Mouse (Mus musculus) neural tube, embryonic 12.5 days (tissue): Measurements from ENCODE around the gene Ccdc33. TPM values are rescaled to one million over a fixed set of nuclear protein-coding genes. Genes with fewer than 3 reads are reported as not detected.

Experiments used
- ATAC-seq: fragments of 200-750 bp; cut with Nextera tagmentation; 2 replicates; pipeline ENCODE4 v1.8.0; 2017; ENCODE audit warnings: low read depth, mild to moderate bottlenecking, moderate TSS enrichment, moderate library complexity; ENCODE audit not compliant: low FRiP score
- H3K27ac ChIP-seq: fragments of 300-500 bp; sonication (generic); 2 replicates; pipeline ENCODE4 v1.5.1; 2016
- H3K27me3 ChIP-seq: fragments of 300-500 bp; sonication (generic); replicated peaks from 2 replicates; pipeline ENCODE4 v1.6.1; 2016; ENCODE audit warnings: mild to moderate bottlenecking
- H3K36me3 ChIP-seq: fragments of 300-500 bp; sonication (generic); 2 replicates; pipeline ENCODE4 v1.6.1; 2016; ENCODE audit warnings: mild to moderate bottlenecking
- H3K4me1 ChIP-seq: fragments of 300-500 bp; sonication (generic); 2 replicates; pipeline ENCODE4 v1.6.1; 2016
- H3K4me2 ChIP-seq: fragments of 300-500 bp; sonication (generic); replicated peaks from 2 replicates; pipeline ENCODE4 v1.6.1; 2016; ENCODE audit warnings: mild to moderate bottlenecking
- H3K4me3 ChIP-seq: fragments of 300-500 bp; sonication (generic); 2 replicates; pipeline ENCODE4 v1.5.1; 2016
- H3K9ac ChIP-seq: fragments of 300-500 bp; sonication (generic); 2 replicates; pipeline ENCODE4 v1.6.1; 2016; ENCODE audit warnings: mild to moderate bottlenecking
- H3K9me3 ChIP-seq: fragments of 300-500 bp; sonication (generic); 2 replicates; pipeline ENCODE4 v1.6.1; 2016; ENCODE audit warnings: mild to moderate bottlenecking
- WGBS: fragments of 180-500 bp; shearing (Covaris S2); methylation state at CpG from one replicate; pipeline ENCODE4 v1.1.7; 2016; 5-methylcytosine and 5-hydroxymethylcytosine counted together
- polyA plus RNA-seq: library from polyadenylated mRNA; unstranded; fragments of >200 nt; fragmentation: Nextera tagmentation; extraction: Ambion mirVana; gene quantifications from 2 replicates; pipeline ENCODE4 v1.2.1, GENCODE M21; 2016

Gene Ccdc33
- polyA plus RNA-seq, 1 experiment from 2014 or later, result 1.3 TPM

GRCm38 (mm10) chr9:58015856-58016255 lies 102.8 kb downstream of the Ccdc33 start:
- 89% methylated on average over 6 of the region's 6 CpGs for WGBS
- Histone ChIP-seq H3K36me3 (no peaks in the 10 kb centered on the region), H3K27me3 (no peaks in the 10 kb centered on the region), H3K27ac (no peak overlapping the region), H3K9me3 (no peaks in the 10 kb centered on the region), H3K9ac (no peak overlapping the region), H3K4me1 (no peaks in the 10 kb centered on the region), H3K4me3 (no peak overlapping the region), H3K4me2 (no peak overlapping the region)
- ATAC-seq, result no peak

DNA sequence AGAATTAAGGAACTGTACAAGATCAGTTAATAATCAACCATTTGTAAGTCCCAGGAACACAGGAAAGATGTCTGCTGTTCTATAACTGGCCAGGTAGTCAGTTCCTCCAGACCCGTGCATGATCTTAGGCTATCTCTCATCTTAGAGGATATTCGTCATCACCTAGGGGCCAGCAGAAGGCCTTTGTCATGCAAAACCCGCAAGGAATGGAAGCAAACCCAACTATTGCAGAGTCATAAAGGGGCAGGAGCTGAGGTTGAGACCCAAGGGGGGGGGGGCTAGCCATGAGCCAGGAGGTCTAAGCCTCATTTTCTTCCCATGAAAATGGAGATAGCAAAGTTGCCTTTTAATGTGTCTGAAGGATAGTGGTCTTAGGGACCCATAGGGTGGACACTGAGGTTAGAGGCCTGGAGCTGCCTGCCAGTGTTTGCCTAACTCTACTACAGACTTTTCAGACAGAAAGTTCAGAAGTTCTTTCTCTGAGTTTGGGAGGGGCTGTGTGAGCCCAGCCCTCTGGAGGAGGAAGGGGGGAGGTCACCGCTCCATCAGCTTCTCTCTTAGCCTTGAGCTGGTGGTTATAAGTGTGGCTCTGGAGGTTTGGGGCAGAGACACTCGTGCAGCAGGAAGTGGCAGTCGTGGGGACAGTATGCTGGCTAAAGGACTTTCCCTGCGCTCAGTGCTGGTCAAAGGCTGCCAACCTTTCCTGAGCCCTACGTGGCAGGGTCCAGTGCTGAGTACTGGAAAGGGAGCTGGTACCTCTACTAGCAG lies 104.0 kb downstream of the Ccdc33 start:
- Histone ChIP-seq H3K27ac (no peak overlapping the region), H3K4me3 (no peak overlapping the region), H3K9ac (no peak overlapping the region), H3K4me2 (no peak overlapping the region), H3K4me1 (no peaks in the 10 kb centered on the region), H3K27me3 (no peaks in the 10 kb centered on the region), H3K9me3 (no peaks in the 10 kb centered on the region), H3K36me3 (no peaks in the 10 kb centered on the region)
- 65% methylated on average over 8 of the region's 8 CpGs for whole genome bisulfite sequencing
- ATAC-seq, result no peak

GRCm38 (mm10) chr9:58012935-58013334 lies 105.7 kb downstream of the Ccdc33 start:
- 52% methylated on average over 2 of the region's 2 CpGs for WGBS
- no peak overlapping the region for H3K4me2 ChIP-seq
- peaks cover 8% of the 10 kb centered on the region for H3K4me1 ChIP-seq
- H3K27ac ChIP-seq, result no peak overlapping the region
- no peak overlapping the region for H3K4me3 ChIP-seq
- H3K9ac ChIP-seq, result no peak overlapping the region
- H3K9me3 ChIP-seq, result no peaks in the 10 kb centered on the region
- no peaks in the 10 kb centered on the region for H3K27me3 ChIP-seq
- H3K36me3 ChIP-seq, result no peaks in the 10 kb centered on the region
- no peak for ATAC-seq

DNA sequence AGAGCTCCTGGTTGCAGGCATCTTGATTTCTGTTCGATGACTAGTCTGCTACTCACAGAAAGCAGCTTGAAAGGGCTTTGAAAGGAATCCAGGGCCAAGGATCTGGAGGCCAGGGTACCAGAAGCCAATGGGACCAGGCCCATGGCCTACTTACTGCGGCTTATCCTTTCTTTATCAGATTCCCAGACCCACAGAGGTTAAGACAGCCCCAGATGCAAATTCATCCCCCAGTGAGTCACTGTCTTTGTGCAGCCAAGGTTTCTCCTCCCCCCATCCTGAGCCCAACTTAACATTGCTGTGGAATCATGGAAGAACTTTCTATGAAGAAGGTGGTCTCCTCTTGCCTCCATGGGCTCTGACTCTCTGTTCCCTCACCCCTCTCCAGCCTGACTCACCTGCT lies 106.1 kb downstream of the Ccdc33 start:
- no peak overlapping the region for H3K9ac ChIP-seq
- no peaks in the 10 kb centered on the region for H3K27me3 ChIP-seq
- H3K4me2 ChIP-seq, result no peak overlapping the region
- no peak overlapping the region for H3K27ac ChIP-seq
- H3K36me3 ChIP-seq, result no peaks in the 10 kb centered on the region
- H3K9me3 ChIP-seq, result no peaks in the 10 kb centered on the region
- WGBS, result 75% methylated on average over 2 of the region's 2 CpGs
- peaks cover 8% of the 10 kb centered on the region for H3K4me1 ChIP-seq
- no peak for ATAC-seq
- no peak overlapping the region for H3K4me3 ChIP-seq

- no peak for ATAC-seq
- Histone ChIP-seq H3K4me3 (no peak overlapping the region), H3K9ac (no peak overlapping the region), H3K9me3 (no peaks in the 10 kb centered on the region), H3K36me3 (no peaks in the 10 kb centered on the region), H3K4me1 (peaks cover 8% of the 10 kb centered on the region), H3K27me3 (no peaks in the 10 kb centered on the region), H3K27ac (no peak overlapping the region), H3K4me2 (no peak overlapping the region)
- 90% methylated on average over 8 of the region's 8 CpGs for WGBS
Observed at GRCm38 (mm10) chr9:58011552-58011951, 107.1 kb downstream of the Ccdc33 start.

- Histone ChIP-seq H3K27ac (no peak overlapping the region), H3K27me3 (no peaks in the 10 kb centered on the region), H3K4me3 (no peak overlapping the region), H3K36me3 (no peaks in the 10 kb centered on the region), H3K9me3 (no peaks in the 10 kb centered on the region), H3K4me1 (peaks cover 8% of the 10 kb centered on the region), H3K9ac (no peak overlapping the region), H3K4me2 (no peak overlapping the region)
- 35% methylated on average over 7 of the region's 7 CpGs for WGBS
- no peak for ATAC-seq
Observed at GRCm38 (mm10) chr9:58011027-58011426, 107.6 kb downstream of the Ccdc33 start.

DNA sequence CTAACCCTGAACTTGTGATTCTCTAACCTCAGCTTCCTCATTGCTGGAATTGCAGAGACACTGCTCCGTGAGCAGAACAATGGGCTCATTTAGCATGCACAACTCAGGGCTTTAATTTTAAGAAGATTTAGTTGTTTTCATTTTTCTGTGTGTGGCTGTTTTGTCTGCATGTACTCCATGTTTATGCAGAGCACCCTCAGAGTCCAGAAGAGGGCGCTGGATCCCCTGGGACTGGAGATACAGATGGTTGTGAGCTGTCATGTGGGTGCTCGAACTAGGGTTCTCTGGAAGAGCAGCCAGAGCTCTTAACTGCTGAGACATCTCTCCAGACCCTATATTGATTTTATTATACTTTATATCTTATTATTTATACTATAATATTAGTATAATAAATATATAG lies 109.0 kb downstream of the Ccdc33 start:
- peak overlapping the region; percentile 26; the same call in 1 of the 2 replicates for H3K27ac ChIP-seq

DNA sequence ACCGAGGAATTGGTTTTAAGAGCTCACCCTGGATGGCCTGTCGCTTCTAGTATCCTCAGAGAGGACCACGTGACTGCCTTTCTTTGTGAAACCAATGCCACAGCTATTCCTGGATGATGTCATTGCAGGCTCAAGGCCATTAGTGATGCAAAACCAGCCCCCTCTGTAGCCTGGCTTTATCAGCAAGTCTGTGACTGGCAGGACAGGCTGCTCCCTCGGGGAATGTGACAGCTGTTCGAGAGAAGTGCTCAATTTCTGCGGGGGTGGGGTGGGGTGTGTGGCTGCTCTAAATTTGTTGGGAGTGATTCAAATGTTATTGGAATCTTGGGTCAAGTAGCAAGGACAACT lies 109.6 kb downstream of the Ccdc33 start:
- Histone ChIP-seq H3K27me3 (no peaks in the 10 kb centered on the region), H3K4me3 (no peak overlapping the region), H3K9ac (peak overlapping the region; percentile 36; the same call in 1 of the 2 replicates), H3K4me1 (peaks cover 8% of the 10 kb centered on the region), H3K36me3 (no peaks in the 10 kb centered on the region), H3K27ac (peak overlapping the region; percentile 60; the same call in 1 of the 2 replicates), H3K9me3 (no peaks in the 10 kb centered on the region), H3K4me2 (peak overlapping the region; percentile 50)
- ATAC-seq, result peak; percentile 94
- 5% methylated on average over 6 of the region's 6 CpGs for WGBS

More for the DNA sequence above, 109.0 kb downstream of the Ccdc33 start:
- Histone ChIP-seq H3K27me3 (no peaks in the 10 kb centered on the region), H3K4me3 (no peak overlapping the region), H3K4me2 (no peak overlapping the region), H3K9ac (no peak overlapping the region), H3K9me3 (no peaks in the 10 kb centered on the region), H3K36me3 (no peaks in the 10 kb centered on the region), H3K4me1 (peaks cover 8% of the 10 kb centered on the region)
- no peak for ATAC-seq
- 51% methylated on average over 3 of the region's 3 CpGs for WGBS

DNA sequence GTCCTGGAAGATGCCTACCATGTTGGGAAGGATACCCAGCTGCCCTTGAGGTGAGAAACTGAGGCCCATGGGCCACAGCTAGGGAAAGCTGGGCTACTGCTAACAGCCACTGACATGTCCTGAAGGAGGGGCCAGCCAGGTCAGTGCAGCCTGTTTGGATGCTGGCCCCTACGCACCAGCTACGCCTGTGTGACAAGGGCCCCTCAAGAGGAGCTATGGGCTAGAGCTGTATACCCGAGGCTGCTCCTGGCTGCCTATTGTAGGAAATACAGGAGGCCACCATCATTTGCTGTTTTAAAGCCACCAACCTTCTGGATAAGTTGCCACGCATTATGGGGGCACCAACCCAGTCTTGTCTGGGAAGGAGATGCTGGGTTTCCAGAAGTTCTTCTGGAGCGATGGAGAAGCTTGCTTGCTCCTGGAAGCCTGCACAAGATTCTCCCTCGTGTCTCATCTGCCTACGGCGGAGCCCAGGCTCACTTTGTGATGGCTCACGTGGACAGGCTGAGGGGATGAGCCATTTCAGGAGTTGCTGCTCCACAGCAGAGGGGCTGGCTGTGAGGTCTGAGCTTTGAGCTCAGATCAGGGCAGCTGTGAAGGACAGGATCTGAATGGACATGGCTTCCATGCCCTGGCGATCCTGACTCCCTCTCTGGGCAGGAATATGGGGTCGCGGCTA lies 110.1 kb downstream of the Ccdc33 start:
- Histone ChIP-seq H3K27ac (peak overlapping the region; percentile 60; the same call in 1 of the 2 replicates), H3K9ac (peak overlapping the region; percentile 36; the same call in 1 of the 2 replicates), H3K4me1 (peaks cover 8% of the 10 kb centered on the region), H3K9me3 (no peaks in the 10 kb centered on the region), H3K27me3 (no peaks in the 10 kb centered on the region), H3K4me2 (peak overlapping the region; percentile 50), H3K4me3 (no peak overlapping the region), H3K36me3 (no peaks in the 10 kb centered on the region)
- 61% methylated on average over 12 of the region's 12 CpGs for WGBS
- peak; percentile 76 for ATAC-seq

DNA sequence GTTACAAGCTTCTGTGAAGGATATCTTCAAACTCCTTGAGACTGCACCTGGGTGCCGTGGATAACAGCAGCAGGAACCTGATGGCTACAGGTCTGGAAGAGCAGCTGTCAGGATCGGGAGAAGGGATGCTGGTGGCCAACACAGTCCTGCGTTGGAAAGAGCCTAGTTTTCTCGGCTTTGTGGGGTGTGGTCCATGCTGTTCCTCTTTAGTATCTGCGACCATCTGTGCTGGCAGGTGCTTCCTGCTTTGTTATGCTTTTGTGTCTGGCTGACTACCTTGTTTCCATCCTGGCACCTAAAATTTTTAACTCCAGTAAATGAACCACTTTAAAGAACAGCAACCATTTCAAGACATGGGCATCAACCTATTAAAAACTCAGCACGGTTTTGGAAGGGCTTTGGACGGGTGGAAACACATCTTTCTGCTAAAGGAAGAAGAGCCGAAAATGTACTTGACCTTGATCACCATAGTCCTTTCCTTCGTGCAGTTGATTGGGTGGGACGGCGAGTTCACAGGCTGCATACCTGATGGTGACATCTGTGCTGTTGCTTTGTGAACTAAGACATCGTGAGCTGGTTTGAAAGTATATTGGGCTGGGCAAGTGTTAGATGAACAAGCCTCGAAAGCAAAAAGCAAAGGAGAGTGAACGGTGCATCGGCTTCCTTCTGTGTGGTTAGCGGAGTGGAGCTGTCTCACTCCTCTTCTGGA lies 112.7 kb downstream of the Ccdc33 start, which contains the start of gene Cyp11a1:
Gene Cyp11a1 (plus strand): TSS at position 659 of the 709 bp plus-strand sequence.
- WGBS, result 86% methylated on average over 16 of the region's 16 CpGs

DNA sequence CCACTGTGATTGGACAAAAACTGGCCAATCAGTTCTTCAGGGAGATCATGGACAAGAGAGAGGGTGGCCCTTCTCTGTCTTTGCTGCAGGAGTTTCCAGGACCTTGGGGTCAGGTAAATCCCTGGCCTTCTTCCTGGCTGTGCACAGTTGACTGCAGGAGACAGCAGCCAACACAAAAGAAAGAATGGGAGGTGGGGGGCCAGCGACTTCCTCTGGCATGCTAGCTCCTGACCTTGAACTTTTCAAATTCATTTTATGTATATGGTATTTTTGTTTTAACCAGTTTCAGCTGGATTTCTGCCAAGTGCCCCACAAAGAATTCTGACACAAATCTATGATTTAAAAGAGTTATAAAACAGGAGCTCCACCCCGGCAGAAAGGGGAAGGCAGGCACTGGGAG lies 115.4 kb downstream of the Ccdc33 start:
- Histone ChIP-seq H3K4me2 (no peak overlapping the region), H3K4me3 (no peak overlapping the region), H3K9ac (no peak overlapping the region), H3K4me1 (peaks cover 2% of the 10 kb centered on the region; the same call in 1 of the 2 replicates), H3K36me3 (no peaks in the 10 kb centered on the region), H3K27ac (no peak overlapping the region), H3K27me3 (0 out of 2 replicates have a peak, but pooled peaks cover 2% of the 10 kb centered on the region), H3K9me3 (no peaks in the 10 kb centered on the region)
- 33% methylated on average over 2 of the region's 2 CpGs for WGBS
- no peak for ATAC-seq

More for the DNA sequence above, 112.7 kb downstream of the Ccdc33 start, which contains the start of gene Cyp11a1:
- Histone ChIP-seq H3K27me3 (no peaks in the 10 kb centered on the region), H3K4me3 (no peak within 1 kb of the TSS), H3K9me3 (no peaks in the 10 kb centered on the region), H3K36me3 (no peaks in the 10 kb centered on the region), H3K4me2 (no peak within 1 kb of the TSS), H3K27ac (no peak within 1 kb of the TSS), H3K4me1 (peaks cover 8% of the 10 kb centered on the region), H3K9ac (no peak within 1 kb of the TSS)
- ATAC-seq, result no peak

- Histone ChIP-seq H3K4me2 (no peak overlapping the region), H3K27me3 (peaks cover 20% of the 10 kb centered on the region; the same call in 1 of the 2 replicates), H3K4me3 (no peak overlapping the region), H3K27ac (no peak overlapping the region), H3K36me3 (no peaks in the 10 kb centered on the region), H3K9ac (no peak overlapping the region), H3K4me1 (peaks cover 3% of the 10 kb centered on the region; the same call in 1 of the 2 replicates), H3K9me3 (no peaks in the 10 kb centered on the region)
- no peak for ATAC-seq
- WGBS, result 53% methylated on average over 2 of the region's 2 CpGs
Observed at GRCm38 (mm10) chr9:57999676-58000075, 118.9 kb downstream of the Ccdc33 start.
